Mouse (Mus musculus): ENCODE data around the gene Rexo2.

- no peak for TF ChIP-seq CTCF (IDR thresholded peaks at IDR 0.05; ENCODE audit: extremely low read depth, insufficient read length, insufficient replicate concordance, low read depth, low read length)
- no peak for TF ChIP-seq POLR2A (IDR thresholded peaks at IDR 0.05; ENCODE audit: low read depth, low read length)
Measured at GRCm38 (mm10) chr9:48421029-48421428, 59.4 kb downstream of the Rexo2 start.
